Mouse (Mus musculus): Measurements from ENCODE around the gene Gpank1. TPM values are rescaled to one million over a fixed set of nuclear protein-coding genes. Genes with fewer than 3 reads are reported as not detected.

The Gpank1 gene
- polyA plus RNA-seq, 2 experiments: 15.1 to 17.5 TPM

DNA sequence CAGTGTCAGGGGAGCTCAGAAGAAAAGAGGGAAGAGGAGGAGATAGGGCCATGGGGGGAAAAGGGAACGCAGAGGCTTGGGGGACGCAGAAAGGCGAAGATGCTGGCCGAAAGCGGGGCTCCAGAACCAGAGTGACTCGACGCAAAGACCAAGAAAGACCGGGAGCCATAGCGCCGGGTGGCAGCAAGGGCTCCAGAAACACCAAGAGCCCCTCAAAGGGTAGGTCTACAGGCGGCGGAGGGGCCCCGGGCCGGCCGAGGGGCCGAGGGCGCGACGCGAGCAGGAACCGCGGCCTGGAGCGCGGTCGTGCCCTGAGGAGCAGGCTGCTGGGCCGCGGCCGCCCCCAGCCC, 42.9 kb downstream of the Gpank1 start:
- Histone ChIP-seq H3K4me1 (ENCODE audit: control insufficient read depth, insufficient read depth, low read length) (peaks cover 14% of the 10 kb centered on the region), H3K9ac (ENCODE audit: low read depth, low read length, severe bottlenecking) (peak overlapping the region; percentile 99), H3K36me3 (ENCODE audit: control insufficient read depth, insufficient read depth, low read length) (peaks cover 36% of the 10 kb centered on the region), H3K27me3 (ENCODE audit: control insufficient read depth, insufficient read depth, low read length) (no peaks in the 10 kb centered on the region), H3K27ac (replicated peaks; ENCODE audit: low read depth, low read length) (peak overlapping the region; percentile 93), H3K4me2 (replicated peaks; ENCODE audit: low read depth, low read length, severe bottlenecking) (peak overlapping the region; percentile 85), H3K9me3 (ENCODE audit: control insufficient read depth, low read length) (no peaks in the 10 kb centered on the region), H3K4me3 (replicated peaks; ENCODE audit: low read length) (peak overlapping the region; percentile 99)
- 0% methylated on average over 9 of the region's 28 CpGs for WGBS
- DNase-seq (ENCODE audit: low spot score) (no peak), ATAC-seq (ENCODE audit: low FRiP score, low read depth) (no peak)
- no peak for TF ChIP-seq POLR2A (IDR thresholded peaks at IDR 0.05; ENCODE audit: borderline replicate concordance, extremely low read depth, insufficient read depth, insufficient read length)

DNA sequence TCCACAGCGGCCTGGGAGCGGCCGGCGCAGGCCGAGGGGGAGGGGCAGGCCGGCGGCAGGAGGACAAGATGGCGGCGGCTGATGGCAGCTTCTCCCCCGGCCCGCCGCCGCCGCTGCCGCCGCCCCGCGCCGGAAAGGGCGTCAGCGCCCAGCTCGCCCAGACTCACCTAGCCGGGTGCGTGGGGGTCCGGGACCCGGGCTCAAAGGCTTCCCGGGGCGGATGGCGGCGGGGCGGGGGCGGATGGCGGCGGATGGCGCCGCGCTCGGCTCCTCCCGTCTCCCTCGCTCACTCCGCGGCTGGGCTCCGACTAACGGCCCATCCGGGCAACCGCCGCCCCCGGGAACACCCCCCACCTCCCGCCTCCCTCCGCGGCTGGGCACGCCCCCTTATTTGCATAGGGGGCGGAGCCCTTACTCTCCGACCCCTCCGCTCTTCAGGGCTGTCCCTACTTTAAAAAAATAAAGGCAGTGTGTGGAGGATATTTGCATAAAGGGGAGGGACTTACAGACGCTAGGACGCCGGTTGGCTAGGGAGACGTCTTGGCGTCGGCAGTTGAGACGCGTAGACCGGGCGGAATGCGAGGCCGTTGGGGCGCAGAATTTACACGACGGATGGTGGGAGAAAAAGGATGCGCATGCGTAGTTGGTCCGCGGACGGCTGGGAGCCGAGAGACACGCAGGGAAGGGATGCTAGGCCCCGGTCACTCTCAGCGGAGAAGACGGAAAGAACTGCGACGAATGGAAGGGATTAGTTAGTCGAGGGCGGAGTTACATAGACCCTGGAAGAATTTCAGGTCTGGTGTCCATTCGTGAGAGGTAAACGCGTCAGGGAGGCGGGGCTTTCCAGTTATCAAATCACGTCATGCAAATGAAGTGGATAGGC, 43.6 kb downstream of the Gpank1 start, which contains the start of gene Prrc2a:
TSS of gene Prrc2a (minus strand) at position 330 of the 883 bp plus-strand sequence.
- DNase-seq (ENCODE audit: low spot score) (peak; percentile 98), ATAC-seq (ENCODE audit: low FRiP score, low read depth) (peak; percentile 96)
- peak within 1 kb of the TSS; percentile 99 for H3K4me3 ChIP-seq (replicated peaks; ENCODE audit: low read length)
- H3K27ac ChIP-seq (replicated peaks; ENCODE audit: low read depth, low read length): peak within 1 kb of the TSS; percentile 96
- WGBS: 0% methylated on average over 46 of the region's 89 CpGs
- peak within 1 kb of the TSS; percentile 85 for H3K4me2 ChIP-seq (replicated peaks; ENCODE audit: low read depth, low read length, severe bottlenecking)
- peaks cover 14% of the 10 kb centered on the region for H3K4me1 ChIP-seq (ENCODE audit: control insufficient read depth, insufficient read depth, low read length)
- H3K27me3 ChIP-seq (ENCODE audit: control insufficient read depth, insufficient read depth, low read length): no peaks in the 10 kb centered on the region
- H3K36me3 ChIP-seq (ENCODE audit: control insufficient read depth, insufficient read depth, low read length): peaks cover 29% of the 10 kb centered on the region
- peak; percentile 53; the same call in 1 of the 2 replicates for TF ChIP-seq POLR2A (IDR thresholded peaks at IDR 0.05; ENCODE audit: borderline replicate concordance, extremely low read depth, insufficient read depth, insufficient read length)
- peak within 1 kb of the TSS; percentile 99 for H3K9ac ChIP-seq (ENCODE audit: low read depth, low read length, severe bottlenecking)
- no peaks in the 10 kb centered on the region for H3K9me3 ChIP-seq (ENCODE audit: control insufficient read depth, low read length)

DNA sequence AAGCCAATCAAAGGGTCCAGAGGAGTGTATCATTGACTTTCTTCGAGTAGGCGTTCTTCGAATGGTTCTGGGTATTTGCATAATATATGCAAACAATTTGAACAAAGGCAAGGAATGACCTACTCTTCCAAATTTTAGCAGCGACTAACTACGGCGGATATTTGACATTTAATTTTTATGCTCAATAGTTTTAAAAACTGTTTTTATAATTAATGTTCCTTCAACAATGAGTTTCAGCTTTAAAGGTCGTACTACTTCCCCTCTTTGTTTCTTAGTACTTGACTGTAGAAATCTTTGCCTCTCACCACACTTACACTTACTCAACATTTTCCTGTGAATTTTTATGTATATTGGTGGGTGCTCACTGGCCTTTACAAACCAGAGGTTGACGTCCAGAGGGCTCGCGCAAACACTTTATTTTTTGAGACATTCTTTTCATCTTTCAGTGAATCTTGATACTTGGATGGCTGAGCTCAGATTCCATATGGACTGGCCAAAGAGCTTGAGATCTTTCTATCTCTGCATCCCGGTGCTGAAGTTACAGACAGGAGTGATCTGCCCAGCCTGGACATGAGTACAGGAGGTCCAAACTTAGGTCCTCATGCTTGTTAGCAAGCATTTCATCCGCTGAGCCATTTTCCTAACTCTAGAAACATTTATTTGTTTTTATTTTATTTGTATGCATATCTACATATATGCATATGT, 44.3 kb downstream of the Gpank1 start:
- H3K4me2 ChIP-seq (replicated peaks; ENCODE audit: low read depth, low read length, severe bottlenecking): peak overlapping the region; percentile 48
- H3K27ac ChIP-seq (replicated peaks; ENCODE audit: low read depth, low read length): peak overlapping the region; percentile 96
- peaks cover 21% of the 10 kb centered on the region for H3K36me3 ChIP-seq (ENCODE audit: control insufficient read depth, insufficient read depth, low read length)
- ATAC-seq (ENCODE audit: low FRiP score, low read depth) (no peak), DNase-seq (ENCODE audit: low spot score) (no peak)
- peaks cover 14% of the 10 kb centered on the region for H3K4me1 ChIP-seq (ENCODE audit: control insufficient read depth, insufficient read depth, low read length)
- H3K27me3 ChIP-seq (ENCODE audit: control insufficient read depth, insufficient read depth, low read length): no peaks in the 10 kb centered on the region
- WGBS: 21% methylated on average over 12 of the region's 12 CpGs
- TF ChIP-seq POLR2A (IDR thresholded peaks at IDR 0.05; ENCODE audit: borderline replicate concordance, extremely low read depth, insufficient read depth, insufficient read length): no peak
- peak overlapping the region; percentile 99 for H3K9ac ChIP-seq (ENCODE audit: low read depth, low read length, severe bottlenecking)
- peak overlapping the region; percentile 99 for H3K4me3 ChIP-seq (replicated peaks; ENCODE audit: low read length)
- H3K9me3 ChIP-seq (ENCODE audit: control insufficient read depth, low read length): no peaks in the 10 kb centered on the region

DNA sequence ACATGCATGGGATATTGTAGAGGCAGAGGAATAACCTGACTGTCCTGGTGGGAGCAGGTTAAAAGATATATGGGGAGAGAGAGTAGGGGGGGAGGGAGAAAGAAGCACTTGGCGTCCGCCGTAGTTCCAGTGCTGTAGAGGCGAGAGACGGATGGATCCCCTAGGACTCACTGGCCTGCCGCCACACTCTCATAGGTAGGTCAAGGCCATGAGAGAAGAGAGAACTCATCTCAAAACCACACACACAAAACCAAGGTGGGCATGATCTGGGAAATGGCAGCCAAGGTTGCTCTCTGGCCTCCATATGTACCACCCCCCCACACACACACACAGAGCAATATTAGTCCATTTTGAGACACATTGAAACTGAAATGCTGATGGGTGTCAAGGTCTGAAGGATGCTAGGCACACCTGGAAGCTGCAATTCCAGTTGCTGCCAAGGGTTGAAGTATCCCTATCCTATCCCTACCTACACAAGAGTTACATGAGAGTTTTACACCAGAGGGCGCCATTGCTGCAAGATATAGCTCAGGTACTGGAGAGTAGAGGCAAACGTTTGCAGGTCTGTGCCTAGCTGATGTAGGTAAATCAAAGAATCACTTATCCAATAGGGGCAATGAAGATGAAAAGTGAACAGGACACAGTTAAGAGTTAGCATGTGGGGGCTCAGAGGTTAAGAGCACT, 45.2 kb downstream of the Gpank1 start:
- H3K36me3 ChIP-seq (ENCODE audit: control insufficient read depth, insufficient read depth, low read length): peaks cover 12% of the 10 kb centered on the region
- WGBS: 70% methylated on average over 8 of the region's 8 CpGs
- H3K4me2 ChIP-seq (replicated peaks; ENCODE audit: low read depth, low read length, severe bottlenecking): peak overlapping the region; percentile 48
- peaks cover 14% of the 10 kb centered on the region for H3K4me1 ChIP-seq (ENCODE audit: control insufficient read depth, insufficient read depth, low read length)
- peak overlapping the region; percentile 96 for H3K27ac ChIP-seq (replicated peaks; ENCODE audit: low read depth, low read length)
- H3K27me3 ChIP-seq (ENCODE audit: control insufficient read depth, insufficient read depth, low read length): no peaks in the 10 kb centered on the region
- ATAC-seq (ENCODE audit: low FRiP score, low read depth) (no peak), DNase-seq (ENCODE audit: low spot score) (peak; percentile 68)
- H3K4me3 ChIP-seq (replicated peaks; ENCODE audit: low read length): no peak overlapping the region
- H3K9ac ChIP-seq (ENCODE audit: low read depth, low read length, severe bottlenecking): no peak overlapping the region
- H3K9me3 ChIP-seq (ENCODE audit: control insufficient read depth, low read length): no peaks in the 10 kb centered on the region
- no peak for TF ChIP-seq POLR2A (IDR thresholded peaks at IDR 0.05; ENCODE audit: borderline replicate concordance, extremely low read depth, insufficient read depth, insufficient read length)

DNA sequence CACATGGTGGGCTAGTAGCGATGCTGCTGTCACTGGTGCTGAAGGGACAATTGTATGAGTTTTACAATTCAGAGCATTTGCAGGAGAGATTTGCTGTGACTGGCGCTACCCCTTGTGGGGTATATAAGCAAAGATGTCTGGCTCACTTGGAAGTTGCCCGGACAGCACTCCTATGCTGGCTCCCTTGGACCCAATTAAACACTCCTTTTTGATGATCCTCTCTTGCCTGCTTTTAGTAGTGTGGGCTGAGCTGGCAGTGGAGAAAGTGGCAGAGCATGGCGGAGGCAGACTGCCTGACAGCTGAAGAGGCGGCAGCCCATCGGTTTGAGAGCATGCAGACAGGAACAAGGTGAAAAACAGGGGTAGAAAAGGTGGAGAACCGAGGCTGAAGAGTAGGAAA, 46.5 kb downstream of the Gpank1 start:
- Histone ChIP-seq H3K4me2 (replicated peaks; ENCODE audit: low read depth, low read length, severe bottlenecking) (no peak overlapping the region), H3K4me3 (replicated peaks; ENCODE audit: low read length) (no peak overlapping the region), H3K36me3 (ENCODE audit: control insufficient read depth, insufficient read depth, low read length) (peaks cover 1% of the 10 kb centered on the region; the same call in 1 of the 2 replicates), H3K9ac (ENCODE audit: low read depth, low read length, severe bottlenecking) (no peak overlapping the region), H3K4me1 (ENCODE audit: control insufficient read depth, insufficient read depth, low read length) (peaks cover 10% of the 10 kb centered on the region), H3K27ac (replicated peaks; ENCODE audit: low read depth, low read length) (no peak overlapping the region), H3K9me3 (ENCODE audit: control insufficient read depth, low read length) (no peaks in the 10 kb centered on the region), H3K27me3 (ENCODE audit: control insufficient read depth, insufficient read depth, low read length) (no peaks in the 10 kb centered on the region)
- no peak for ATAC-seq (ENCODE audit: low FRiP score, low read depth)
- WGBS: 87% methylated on average over 7 of the region's 7 CpGs
- DNase-seq (ENCODE audit: low spot score): no peak
- no peak for TF ChIP-seq POLR2A (IDR thresholded peaks at IDR 0.05; ENCODE audit: borderline replicate concordance, extremely low read depth, insufficient read depth, insufficient read length)
